Mouse (Mus musculus): ENCODE measurements around the gene Tcf3.

- TF ChIP-seq POLR2A (IDR thresholded peaks at IDR 0.05; ENCODE audit: borderline replicate concordance, low read depth, low read length), result no peak
- TF ChIP-seq CTCF (IDR thresholded peaks at IDR 0.05; ENCODE audit: low read depth, low read length), result no peak
Measured at GRCm38 (mm10) chr10:80368392-80368791, 65.1 kb downstream of the Tcf3 start.
